Mouse (Mus musculus): Measurements from ENCODE around the gene 9430015G10Rik. TPM values are rescaled to one million over a fixed set of nuclear protein-coding genes. Genes with fewer than 3 reads are reported as not detected.

Gene 9430015G10Rik
- polyA plus RNA-seq, 1 experiment from 2014 or later: 44.0 TPM

GRCm38 (mm10) chr4:156171828-156172227, 62.0 kb downstream of the 9430015G10Rik start:
- ATAC-seq (ENCODE audit: low FRiP score) (no peak), DNase-seq (ENCODE audit: low spot score) (no peak)
- Histone ChIP-seq H3K36me3 (ENCODE audit: control insufficient read depth, insufficient read depth, low read length) (peaks cover 65% of the 10 kb centered on the region), H3K9me3 (ENCODE audit: control insufficient read depth, low read length) (no peaks in the 10 kb centered on the region), H3K9ac (ENCODE audit: low read depth, low read length) (no peak overlapping the region), H3K4me1 (replicated peaks; ENCODE audit: control insufficient read depth, insufficient read depth, low read length) (no peaks in the 10 kb centered on the region), H3K4me3 (ENCODE audit: low read depth, low read length) (no peak overlapping the region), H3K4me2 (replicated peaks; ENCODE audit: low read depth, low read length) (no peak overlapping the region), H3K27ac (ENCODE audit: low read depth, low read length) (no peak overlapping the region), H3K27me3 (ENCODE audit: control insufficient read depth, insufficient read depth, low read length) (no peaks in the 10 kb centered on the region)
- 97% methylated on average over 11 of the region's 11 CpGs for WGBS

Other genes with a start within 250 kb of the 9430015G10Rik start
- 0.46 TPM in 2 replicates for gene Tas1r3, start 246.6 kb upstream of the 9430015G10Rik start, polyA plus RNA-seq (2014; fragmentation: Nextera tagmentation; extraction: Ambion mirVana)
- 19.8 and 22.7 TPM in 2 replicates for gene Cptp, start 240.5 kb upstream of the 9430015G10Rik start, polyA plus RNA-seq (2014; fragmentation: Nextera tagmentation; extraction: Ambion mirVana)
- 93.1 and 95.4 TPM in 2 replicates for gene Ints11, start 240.4 kb upstream of the 9430015G10Rik start, polyA plus RNA-seq (2014; fragmentation: Nextera tagmentation; extraction: Ambion mirVana)
- 41.6 and 43.2 TPM in 2 replicates for gene Pusl1, start 218.2 kb upstream of the 9430015G10Rik start, polyA plus RNA-seq (2014; fragmentation: Nextera tagmentation; extraction: Ambion mirVana)
- 29.0 and 34.7 TPM in 2 replicates for gene Acap3, start 218.2 kb upstream of the 9430015G10Rik start, polyA plus RNA-seq (2014; fragmentation: Nextera tagmentation; extraction: Ambion mirVana)
- 142 and 160 TPM in 2 replicates for gene Ube2j2, start 166.2 kb upstream of the 9430015G10Rik start, polyA plus RNA-seq (2014; fragmentation: Nextera tagmentation; extraction: Ambion mirVana)
- gene C1qtnf12, start 147.7 kb upstream of the 9430015G10Rik start, polyA plus RNA-seq (2014; fragmentation: Nextera tagmentation; extraction: Ambion mirVana): 21.0 and 24.0 TPM in 2 replicates
- gene B3galt6, start 117.3 kb upstream of the 9430015G10Rik start, polyA plus RNA-seq (2014; fragmentation: Nextera tagmentation; extraction: Ambion mirVana): 18.2 and 19.4 TPM in 2 replicates
- gene Sdf4, start 117.1 kb upstream of the 9430015G10Rik start, polyA plus RNA-seq (2014; fragmentation: Nextera tagmentation; extraction: Ambion mirVana): 136 and 143 TPM in 2 replicates
- 0.39 and 0.73 TPM in 2 replicates for gene Tnfrsf4, start 96.1 kb upstream of the 9430015G10Rik start, polyA plus RNA-seq (2014; fragmentation: Nextera tagmentation; extraction: Ambion mirVana)
- 0.74 and 2.4 TPM in 2 replicates for gene Tnfrsf18, start 83.8 kb upstream of the 9430015G10Rik start, polyA plus RNA-seq (2014; fragmentation: Nextera tagmentation; extraction: Ambion mirVana)
- 0.10 TPM in 1 of 2 replicates, not detected in the other for gene Ttll10, start 50.6 kb upstream of the 9430015G10Rik start, polyA plus RNA-seq (2014; fragmentation: Nextera tagmentation; extraction: Ambion mirVana)
- 0.73 and 0.76 TPM in 2 replicates for gene Rnf223, start 20.5 kb downstream of the 9430015G10Rik start, polyA plus RNA-seq (2014; fragmentation: Nextera tagmentation; extraction: Ambion mirVana)
- 79.7 and 80.7 TPM in 2 replicates for gene Agrn, start 87.5 kb downstream of the 9430015G10Rik start, polyA plus RNA-seq (2014; fragmentation: Nextera tagmentation; extraction: Ambion mirVana)
- 0.54 and 1.2 TPM in 2 replicates for gene Isg15, start 90.8 kb downstream of the 9430015G10Rik start, polyA plus RNA-seq (2014; fragmentation: Nextera tagmentation; extraction: Ambion mirVana)
- gene AW011738, start 93.3 kb downstream of the 9430015G10Rik start, polyA plus RNA-seq (2014; fragmentation: Nextera tagmentation; extraction: Ambion mirVana): 2.0 and 3.1 TPM in 2 replicates
- gene Perm1, start 105.9 kb downstream of the 9430015G10Rik start, polyA plus RNA-seq (2014; fragmentation: Nextera tagmentation; extraction: Ambion mirVana): 1.1 and 1.4 TPM in 2 replicates
- 17.0 and 17.8 TPM in 2 replicates for gene Plekhn1, start 124.9 kb downstream of the 9430015G10Rik start, polyA plus RNA-seq (2014; fragmentation: Nextera tagmentation; extraction: Ambion mirVana)
- 78.0 and 78.6 TPM in 2 replicates for gene Noc2l, start 126.0 kb downstream of the 9430015G10Rik start, polyA plus RNA-seq (2014; fragmentation: Nextera tagmentation; extraction: Ambion mirVana)
- gene Samd11, start 145.7 kb downstream of the 9430015G10Rik start, polyA plus RNA-seq (2014; fragmentation: Nextera tagmentation; extraction: Ambion mirVana): 1.8 and 3.1 TPM in 2 replicates
- gene Vmn2r-ps159, start 221.1 kb downstream of the 9430015G10Rik start, polyA plus RNA-seq (2014; fragmentation: Nextera tagmentation; extraction: Ambion mirVana): not detected in 2 replicates